Mouse (Mus musculus): ENCODE measurements at regions not wholly inside any gene's neighbourhood (a gene's known extent, or its start where the extent isn't known, plus 50 kb on each side); places are given as distances from the start of the nearest gene placed in this dataset.

GRCm38 (mm10) chr9:115395511-115395910 is 85.3 kb upstream of the Stt3b start:
- H3ac ChIP-seq (ENCODE audit: control insufficient read depth, insufficient read length) = no peak overlapping the region
- no peaks in the 10 kb centered on the region for H3K27me3 ChIP-seq (ENCODE audit: control insufficient read depth, insufficient read depth, insufficient read length)
- no peak overlapping the region for H3K4me2 ChIP-seq (ENCODE audit: low read depth)
- no peaks in the 10 kb centered on the region for H3K36me3 ChIP-seq (ENCODE audit: control insufficient read depth, insufficient read depth)
- TF ChIP-seq CEBPB (IDR thresholded peaks at IDR 0.05; ENCODE audit: insufficient read depth, poor library complexity, severe bottlenecking) (no peak), E2F4 (IDR thresholded peaks at IDR 0.05; ENCODE audit: insufficient read depth) (no peak), TCF12 (IDR thresholded peaks at IDR 0.05; ENCODE audit: insufficient read depth, poor library complexity, severe bottlenecking) (no peak), TCF3 (IDR thresholded peaks at IDR 0.05; ENCODE audit: insufficient read length, low read depth) (no peak), REST (IDR thresholded peaks at IDR 0.05; ENCODE audit: insufficient read depth, insufficient read length) (no peak)
- H3K4me3 ChIP-seq = no peak overlapping the region
- no peaks in the 10 kb centered on the region for H3K79me2 ChIP-seq (ENCODE audit: control insufficient read depth, insufficient read depth)

- Histone ChIP-seq H3K27me3 (ENCODE audit: control insufficient read depth, insufficient read depth, insufficient read length) (no peaks in the 10 kb centered on the region), H3K4me2 (ENCODE audit: low read depth) (no peak overlapping the region), H3ac (ENCODE audit: control insufficient read depth, insufficient read length) (no peak overlapping the region), H3K36me3 (ENCODE audit: control insufficient read depth, insufficient read depth) (no peaks in the 10 kb centered on the region), H3K4me3 (no peak overlapping the region), H3K79me2 (ENCODE audit: control insufficient read depth, insufficient read depth) (no peaks in the 10 kb centered on the region)
- TF ChIP-seq E2F4 (IDR thresholded peaks at IDR 0.05; ENCODE audit: insufficient read depth) (no peak), USF1 (IDR thresholded peaks at IDR 0.05; ENCODE audit: low read depth) (no peak), MYOD1 (IDR thresholded peaks at IDR 0.05; ENCODE audit: control insufficient read depth in 1 of 3, insufficient read length in 2 of 3, low read depth in 2 of 3) (no peak), POLR2AphosphoS2 (IDR thresholded peaks at IDR 0.05; ENCODE audit: insufficient read length, low read depth) (no peak), SRF (IDR thresholded peaks at IDR 0.05; ENCODE audit: control insufficient read depth, insufficient read length, low read depth) (no peak), REST (IDR thresholded peaks at IDR 0.05; ENCODE audit: insufficient read depth, insufficient read length) (no peak)
Observed at GRCm38 (mm10) chr9:115400461-115400860, 90.2 kb upstream of the Stt3b start.

GRCm38 (mm10) chr9:115401405-115402151 is 91.4 kb upstream of the Stt3b start:
- Histone ChIP-seq H3K79me2 (ENCODE audit: control insufficient read depth, insufficient read depth) (no peaks in the 10 kb centered on the region), H3K4me3 (no peak overlapping the region), H3ac (ENCODE audit: control insufficient read depth, insufficient read length) (no peak overlapping the region), H3K4me2 (ENCODE audit: low read depth) (no peak overlapping the region), H3K36me3 (ENCODE audit: control insufficient read depth, insufficient read depth) (no peaks in the 10 kb centered on the region), H3K27me3 (ENCODE audit: control insufficient read depth, insufficient read depth, insufficient read length) (no peaks in the 10 kb centered on the region)
- no peak for TF ChIP-seq USF1 (IDR thresholded peaks at IDR 0.05; ENCODE audit: low read depth)

- TF ChIP-seq MYOG (IDR thresholded peaks at IDR 0.05; ENCODE audit: control insufficient read depth in 1 of 3, insufficient read depth in 1 of 3, insufficient read length in 2 of 3, low read depth in 2 of 3) (no peak), REST (IDR thresholded peaks at IDR 0.05; ENCODE audit: insufficient read depth, insufficient read length) (no peak), MAX (IDR thresholded peaks at IDR 0.05; ENCODE audit: low read depth) (no peak), TCF12 (IDR thresholded peaks at IDR 0.05; ENCODE audit: insufficient read depth, poor library complexity, severe bottlenecking) (no peak), CEBPB (IDR thresholded peaks at IDR 0.05; ENCODE audit: insufficient read depth, poor library complexity, severe bottlenecking) (no peak), USF1 (IDR thresholded peaks at IDR 0.05; ENCODE audit: low read depth) (no peak), MYOD1 (IDR thresholded peaks at IDR 0.05; ENCODE audit: control insufficient read depth in 1 of 3, insufficient read length in 2 of 3, low read depth in 2 of 3) (no peak), POLR2AphosphoS2 (IDR thresholded peaks at IDR 0.05; ENCODE audit: insufficient read length, low read depth) (no peak), TCF3 (IDR thresholded peaks at IDR 0.05; ENCODE audit: insufficient read length, low read depth) (no peak), E2F4 (IDR thresholded peaks at IDR 0.05; ENCODE audit: insufficient read depth) (no peak), SRF (IDR thresholded peaks at IDR 0.05; ENCODE audit: control insufficient read depth, insufficient read length, low read depth) (no peak), POLR2A (IDR thresholded peaks at IDR 0.05; ENCODE audit: insufficient read length, low read depth) (no peak)
- no peak overlapping the region for H3K4me2 ChIP-seq (ENCODE audit: low read depth)
- no peak overlapping the region for H3ac ChIP-seq (ENCODE audit: control insufficient read depth, insufficient read length)
- no peaks in the 10 kb centered on the region for H3K79me2 ChIP-seq (ENCODE audit: control insufficient read depth, insufficient read depth)
- H3K4me3 ChIP-seq = no peak overlapping the region
- no peaks in the 10 kb centered on the region for H3K36me3 ChIP-seq (ENCODE audit: control insufficient read depth, insufficient read depth)
- H3K27me3 ChIP-seq (ENCODE audit: control insufficient read depth, insufficient read depth, insufficient read length) = no peaks in the 10 kb centered on the region
Observed at GRCm38 (mm10) chr9:115402661-115403060, 92.4 kb upstream of the Stt3b start.

- Histone ChIP-seq H3K4me2 (ENCODE audit: low read depth) (no peak overlapping the region), H3K27me3 (ENCODE audit: control insufficient read depth, insufficient read depth, insufficient read length) (no peaks in the 10 kb centered on the region), H3K79me2 (ENCODE audit: control insufficient read depth, insufficient read depth) (no peaks in the 10 kb centered on the region), H3K36me3 (ENCODE audit: control insufficient read depth, insufficient read depth) (no peaks in the 10 kb centered on the region), H3K4me3 (no peak overlapping the region), H3ac (ENCODE audit: control insufficient read depth, insufficient read length) (no peak overlapping the region)
- TF ChIP-seq REST (IDR thresholded peaks at IDR 0.05; ENCODE audit: insufficient read depth, insufficient read length) (no peak), MYOD1 (IDR thresholded peaks at IDR 0.05; ENCODE audit: control insufficient read depth in 1 of 3, insufficient read length in 2 of 3, low read depth in 2 of 3) (no peak), MYOG (IDR thresholded peaks at IDR 0.05; ENCODE audit: control insufficient read depth in 1 of 3, insufficient read depth in 1 of 3, insufficient read length in 2 of 3, low read depth in 2 of 3) (no peak), SRF (IDR thresholded peaks at IDR 0.05; ENCODE audit: control insufficient read depth, insufficient read length, low read depth) (no peak), USF1 (IDR thresholded peaks at IDR 0.05; ENCODE audit: low read depth) (no peak), POLR2A (IDR thresholded peaks at IDR 0.05; ENCODE audit: insufficient read length, low read depth) (no peak), POLR2AphosphoS2 (IDR thresholded peaks at IDR 0.05; ENCODE audit: insufficient read length, low read depth) (no peak), CEBPB (IDR thresholded peaks at IDR 0.05; ENCODE audit: insufficient read depth, poor library complexity, severe bottlenecking) (no peak), MAX (IDR thresholded peaks at IDR 0.05; ENCODE audit: low read depth) (no peak), TCF12 (IDR thresholded peaks at IDR 0.05; ENCODE audit: insufficient read depth, poor library complexity, severe bottlenecking) (no peak), TCF3 (IDR thresholded peaks at IDR 0.05; ENCODE audit: insufficient read length, low read depth) (no peak)
Observed at GRCm38 (mm10) chr9:115403354-115403968, 93.2 kb upstream of the Stt3b start.

Measured in myocyte (in vitro differentiated cells).